Mouse (Mus musculus): ENCODE results near the gene Olfr1390. TPM values are rescaled to one million over a fixed set of nuclear protein-coding genes. Genes with fewer than 3 reads are reported as not detected.
"Not testable (repeated sequence)": the region's sequence is repeated elsewhere in the genome, so short reads cannot be mapped to it uniquely, and the experiment has no call there.

Gene Olfr1390
- not detected in 2 replicates for polyA plus RNA-seq (2015; fragmentation: Nextera tagmentation; extraction: Ambion mirVana)

DNA sequence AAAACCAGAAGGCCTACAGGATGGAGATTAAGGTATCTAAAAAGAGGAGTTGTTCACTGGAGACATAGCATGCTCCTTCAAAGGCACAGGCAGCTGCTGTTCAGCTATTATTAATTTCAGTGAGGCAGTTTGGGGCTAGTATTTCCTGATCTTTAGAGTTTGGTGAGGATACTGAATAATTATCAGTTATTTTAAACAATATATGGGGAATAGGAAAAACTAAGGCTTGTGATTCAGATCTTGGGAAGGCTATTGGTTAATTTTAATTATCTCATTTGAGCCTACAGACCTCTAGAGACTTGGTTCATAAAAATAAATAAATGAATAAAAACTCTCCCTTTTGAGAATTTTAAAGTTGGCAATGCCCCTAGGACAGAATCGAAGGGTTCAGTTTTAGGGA, at the start of gene Olfr1390:
Olfr1390 (plus strand) TSS at position 301 of the 400 bp plus-strand sequence.
- H3K4me2 ChIP-seq (replicated peaks; ENCODE audit: low read depth), result no peak within 1 kb of the TSS
- no peaks in the 10 kb centered on the region for H3K36me3 ChIP-seq (ENCODE audit: control insufficient read depth, insufficient read depth, low read length)
- WGBS, result 74% methylated on average over 1 of the region's 1 CpGs
- DNase-seq (ENCODE audit: low spot score) (no peak), ATAC-seq (ENCODE audit: low FRiP score, low TSS enrichment) (no peak)
- no peaks in the 10 kb centered on the region for H3K27me3 ChIP-seq (ENCODE audit: control insufficient read depth, insufficient read depth, low read length)
- no peaks in the 10 kb centered on the region for H3K4me1 ChIP-seq (replicated peaks; ENCODE audit: control insufficient read depth, insufficient read depth)
- no peaks in the 10 kb centered on the region for H3K9me3 ChIP-seq (ENCODE audit: control insufficient read depth, low read length)
- H3K9ac ChIP-seq (ENCODE audit: low read length), result no peak within 1 kb of the TSS
- H3K4me3 ChIP-seq (ENCODE audit: low read depth, low read length), result no peak within 1 kb of the TSS
- no peak for TF ChIP-seq EP300 (optimal IDR thresholded peaks at IDR 0.05)
- no peak for TF ChIP-seq CTCF (IDR thresholded peaks at IDR 0.05; ENCODE audit: low read depth)
- no peak within 1 kb of the TSS for H3K27ac ChIP-seq (replicated peaks)

DNA sequence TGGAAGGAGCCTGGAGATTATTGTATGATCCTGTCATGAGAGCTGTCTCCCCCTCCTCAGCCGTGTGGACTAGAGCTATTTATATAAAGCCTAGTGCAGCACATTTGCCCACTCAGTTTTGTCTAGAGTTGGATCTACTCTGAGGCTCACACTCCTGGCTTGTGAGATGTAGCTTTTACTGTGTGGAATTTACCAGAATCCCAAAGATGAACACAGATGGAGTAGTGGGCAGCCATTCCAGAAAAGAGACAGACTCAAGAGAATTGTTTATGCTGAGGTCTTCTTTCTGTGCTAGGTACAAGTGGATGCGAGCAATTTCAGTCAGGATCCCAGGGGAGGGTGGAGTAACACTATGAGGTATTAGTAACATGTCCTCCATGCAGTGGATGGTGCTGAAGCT, 47.7 kb upstream of the Olfr1390 start:
- TF ChIP-seq CTCF (IDR thresholded peaks at IDR 0.05; ENCODE audit: low read depth) (no peak), EP300 (optimal IDR thresholded peaks at IDR 0.05) (no peak)
- no peak for DNase-seq (ENCODE audit: low spot score)
- H3K4me2 ChIP-seq (replicated peaks; ENCODE audit: low read depth), result no peak overlapping the region
- H3K36me3 ChIP-seq (ENCODE audit: control insufficient read depth, insufficient read depth, low read length), result no peaks in the 10 kb centered on the region
- no peaks in the 10 kb centered on the region for H3K27me3 ChIP-seq (ENCODE audit: control insufficient read depth, insufficient read depth, low read length)
- H3K9ac ChIP-seq (ENCODE audit: low read length), result no peak overlapping the region
- no peaks in the 10 kb centered on the region for H3K4me1 ChIP-seq (replicated peaks; ENCODE audit: control insufficient read depth, insufficient read depth)
- ATAC-seq (ENCODE audit: low FRiP score, low TSS enrichment), result no peak
- no peak overlapping the region for H3K27ac ChIP-seq (replicated peaks)
- H3K9me3 ChIP-seq (ENCODE audit: control insufficient read depth, low read length), result no peaks in the 10 kb centered on the region
- no peak overlapping the region for H3K4me3 ChIP-seq (ENCODE audit: low read depth, low read length)
- 59% methylated on average over 2 of the region's 2 CpGs for WGBS

GRCm38 (mm10) chr11:49292777-49293176, 42.2 kb upstream of the Olfr1390 start:
- Histone ChIP-seq H3K9me3 (ENCODE audit: control insufficient read depth, low read length) (no peaks in the 10 kb centered on the region), H3K27me3 (ENCODE audit: control insufficient read depth, insufficient read depth, low read length) (no peaks in the 10 kb centered on the region), H3K4me3 (ENCODE audit: low read depth, low read length) (no peak overlapping the region), H3K36me3 (ENCODE audit: control insufficient read depth, insufficient read depth, low read length) (no peaks in the 10 kb centered on the region), H3K4me2 (replicated peaks; ENCODE audit: low read depth) (no peak overlapping the region), H3K4me1 (replicated peaks; ENCODE audit: control insufficient read depth, insufficient read depth) (no peaks in the 10 kb centered on the region), H3K9ac (ENCODE audit: low read length) (no peak overlapping the region), H3K27ac (replicated peaks) (no peak overlapping the region)
- 53% methylated on average over 3 of the region's 3 CpGs for WGBS
- TF ChIP-seq CTCF (IDR thresholded peaks at IDR 0.05; ENCODE audit: low read depth), result no peak
- TF ChIP-seq EP300 (optimal IDR thresholded peaks at IDR 0.05), result no peak
- ATAC-seq (ENCODE audit: low FRiP score, low TSS enrichment) (no peak), DNase-seq (ENCODE audit: low spot score) (no peak)

- DNase-seq (ENCODE audit: low spot score), result no peak
- Histone ChIP-seq H3K9me3 (ENCODE audit: control insufficient read depth, low read length) (no peaks in the 10 kb centered on the region), H3K27me3 (ENCODE audit: control insufficient read depth, insufficient read depth, low read length) (no peaks in the 10 kb centered on the region), H3K9ac (ENCODE audit: low read length) (no peak within 1 kb of the TSS), H3K4me1 (replicated peaks; ENCODE audit: control insufficient read depth, insufficient read depth) (no peaks in the 10 kb centered on the region), H3K27ac (replicated peaks) (no peak within 1 kb of the TSS), H3K36me3 (ENCODE audit: control insufficient read depth, insufficient read depth, low read length) (no peaks in the 10 kb centered on the region), H3K4me3 (ENCODE audit: low read depth, low read length) (no peak within 1 kb of the TSS), H3K4me2 (replicated peaks; ENCODE audit: low read depth) (no peak within 1 kb of the TSS)
- TF ChIP-seq EP300 (optimal IDR thresholded peaks at IDR 0.05) (no peak), CTCF (IDR thresholded peaks at IDR 0.05; ENCODE audit: low read depth) (no peak)
- ATAC-seq (ENCODE audit: low FRiP score, low TSS enrichment), result no peak
Measured at GRCm38 (mm10) chr11:49304441-49304840, 30.5 kb upstream of the Olfr1390 start, which contains the start of gene Olfr10. Gene Olfr10 (plus strand): TSS chr11:49304741.

DNA sequence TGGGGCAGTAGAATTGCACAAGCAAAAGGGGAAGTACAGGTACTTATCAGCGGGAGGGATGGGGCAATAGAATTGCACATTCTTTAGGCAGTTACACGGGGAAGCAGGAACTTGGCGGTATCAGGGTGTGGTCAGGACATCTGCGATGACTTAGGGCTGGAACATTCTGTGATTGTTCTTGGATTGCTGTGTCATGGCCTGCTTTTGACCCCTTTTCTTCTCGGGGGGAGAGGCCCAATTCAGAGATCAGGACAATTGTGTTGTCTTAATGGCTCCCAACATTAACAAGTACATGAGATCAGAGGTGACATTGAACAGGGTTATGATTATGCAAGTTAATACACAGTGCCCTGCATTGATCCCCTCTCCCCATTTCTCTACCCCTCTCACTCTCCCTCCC, 26.4 kb upstream of the Olfr1390 start:
- ATAC-seq (ENCODE audit: low FRiP score, low TSS enrichment); H3K9ac ChIP-seq (ENCODE audit: low read length); H3K9me3 ChIP-seq (ENCODE audit: control insufficient read depth, low read length); DNase-seq (ENCODE audit: low spot score); H3K4me3 ChIP-seq (ENCODE audit: low read depth, low read length); H3K27me3 ChIP-seq (ENCODE audit: control insufficient read depth, insufficient read depth, low read length); H3K4me2 ChIP-seq (replicated peaks; ENCODE audit: low read depth); H3K4me1 ChIP-seq (replicated peaks; ENCODE audit: control insufficient read depth, insufficient read depth); H3K36me3 ChIP-seq (ENCODE audit: control insufficient read depth, insufficient read depth, low read length); H3K27ac ChIP-seq (replicated peaks): not testable (repeated sequence)
- WGBS, result 70% methylated on average over 5 of the region's 5 CpGs

DNA sequence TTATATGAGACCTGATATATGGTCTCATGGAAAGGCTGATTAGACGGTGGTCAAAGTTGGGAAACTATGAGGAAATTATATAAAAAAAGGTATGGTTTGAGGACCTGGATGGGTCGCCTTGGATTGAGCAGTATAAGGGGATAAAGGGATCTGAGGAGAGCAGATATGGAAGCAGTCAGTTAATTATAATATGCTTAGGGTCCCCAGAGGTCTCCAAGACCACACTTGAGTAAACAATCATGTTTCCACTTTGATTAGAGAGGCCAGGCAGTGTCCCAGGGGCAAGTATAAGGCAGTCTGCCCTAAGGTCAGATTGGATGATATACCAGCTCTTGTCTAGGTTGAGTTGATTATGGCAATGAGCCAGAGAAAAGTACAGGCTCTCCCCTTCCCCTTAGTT, 12.5 kb upstream of the Olfr1390 start, which contains the start of gene Olfr1391:
Olfr1391 (plus strand) TSS at position 301 of the 400 bp plus-strand sequence.
- 74% methylated on average over 2 of the region's 2 CpGs for WGBS
- Histone ChIP-seq H3K36me3 (ENCODE audit: control insufficient read depth, insufficient read depth, low read length) (no peaks in the 10 kb centered on the region), H3K27ac (replicated peaks) (no peak within 1 kb of the TSS), H3K9me3 (ENCODE audit: control insufficient read depth, low read length) (no peaks in the 10 kb centered on the region), H3K9ac (ENCODE audit: low read length) (no peak within 1 kb of the TSS), H3K27me3 (ENCODE audit: control insufficient read depth, insufficient read depth, low read length) (no peaks in the 10 kb centered on the region), H3K4me3 (ENCODE audit: low read depth, low read length) (no peak within 1 kb of the TSS), H3K4me1 (replicated peaks; ENCODE audit: control insufficient read depth, insufficient read depth) (no peaks in the 10 kb centered on the region), H3K4me2 (replicated peaks; ENCODE audit: low read depth) (no peak within 1 kb of the TSS)
- no peak for TF ChIP-seq CTCF (IDR thresholded peaks at IDR 0.05; ENCODE audit: low read depth)
- no peak for TF ChIP-seq EP300 (optimal IDR thresholded peaks at IDR 0.05)
- no peak for ATAC-seq (ENCODE audit: low FRiP score, low TSS enrichment)
- no peak for DNase-seq (ENCODE audit: low spot score)
